Mouse (Mus musculus) MEL (cell line): ENCODE data around the gene Hinfp.

ENCODE experiments used
- CTCF ChIP-seq, 3 experiments: IDR thresholded peaks in 2 of 3; conservative IDR thresholded peaks in 1 of 3; 2 replicates each; pipeline ENCODE4 v1.5.1; 2011 to 2012; ENCODE audit warnings: low read length in 3 of 3, low read depth in 2 of 3, mild to moderate bottlenecking in 2 of 3, improper control_type of control experiment in 1 of 3, inconsistent platforms in 1 of 3, mixed read lengths in 1 of 3, moderate library complexity in 1 of 3; ENCODE audit not compliant: control insufficient read depth in 1 of 3, insufficient read depth in 1 of 3, poor library complexity in 1 of 3, severe bottlenecking in 1 of 3
- E2F4 ChIP-seq: IDR thresholded peaks from 2 replicates; pipeline ENCODE4 v1.6.1; 2011; ENCODE audit warnings: low read depth, low read length, improper control_type of control experiment, borderline replicate concordance
- JUND ChIP-seq: IDR thresholded peaks from 2 replicates; pipeline ENCODE4 v1.6.1; 2011; ENCODE audit warnings: low read depth, mild to moderate bottlenecking, improper control_type of control experiment, low read length
- POLR2A ChIP-seq, 2 experiments: IDR thresholded peaks; 2 replicates each; pipeline ENCODE4 v1.6.1; 2011 to 2012; ENCODE audit warnings: low read length in 2 of 2, mild to moderate bottlenecking in 2 of 2, control low read depth in 1 of 2, improper control_type of control experiment in 1 of 2, low read depth in 1 of 2, moderate library complexity in 1 of 2; ENCODE audit not compliant: control insufficient read depth in 1 of 2, insufficient read depth in 1 of 2, poor library complexity in 1 of 2
- POLR2AphosphoS2 ChIP-seq: IDR thresholded peaks from 2 replicates; pipeline ENCODE4 v1.6.1; 2011; ENCODE audit warnings: low read length, improper control_type of control experiment
- RCOR1 ChIP-seq: IDR thresholded peaks from 2 replicates; pipeline ENCODE4 v1.6.1; 2012; ENCODE audit warnings: low read depth, mild to moderate bottlenecking, inconsistent platforms, low read length, improper control_type of control experiment
- TCF12 ChIP-seq: IDR thresholded peaks from 2 replicates; pipeline ENCODE4 v1.6.1; 2014; ENCODE audit warnings: low read depth, mild to moderate bottlenecking, inconsistent platforms, low read length, improper control_type of control experiment, moderate library complexity
- UBTF ChIP-seq: IDR thresholded peaks from 2 replicates; pipeline ENCODE4 v1.6.1; 2012; ENCODE audit warnings: low read depth, mild to moderate bottlenecking, inconsistent platforms, low read length, improper control_type of control experiment, moderate library complexity, borderline replicate concordance; ENCODE audit not compliant: insufficient read depth
- ZKSCAN1 ChIP-seq: IDR thresholded peaks from 2 replicates; pipeline ENCODE4 v1.6.1; 2012; ENCODE audit warnings: low read depth, mild to moderate bottlenecking, inconsistent platforms, low read length, improper control_type of control experiment, moderate library complexity
- ZMIZ1 ChIP-seq: IDR thresholded peaks from 2 replicates; pipeline ENCODE4 v1.6.1; 2012; ENCODE audit warnings: low read depth, mild to moderate bottlenecking, inconsistent platforms, low read length, improper control_type of control experiment, moderate library complexity
- ZNF384 ChIP-seq: IDR thresholded peaks from 2 replicates; pipeline ENCODE4 v1.6.1; 2012; ENCODE audit warnings: low read depth, mild to moderate bottlenecking, inconsistent platforms, low read length, improper control_type of control experiment

- TF ChIP-seq ZMIZ1 (no peak), ZKSCAN1 (no peak), JUND (no peak), POLR2A (IDR thresholded peaks at IDR 0.05; ENCODE audit: control insufficient read depth in 1 of 2, insufficient read depth in 1 of 2, low read depth in 1 of 2, low read length in 2 of 2, poor library complexity in 1 of 2) (no peak), CTCF (IDR thresholded peaks at IDR 0.05 in 2 of 3, conservative IDR thresholded peaks at IDR 0.05 in 1 of 3; ENCODE audit: control insufficient read depth in 1 of 3, insufficient read depth in 1 of 3, low read depth in 2 of 3, low read length in 3 of 3, poor library complexity in 1 of 3, severe bottlenecking in 1 of 3) (no peak), RCOR1 (no peak), POLR2AphosphoS2 (no peak), E2F4 (no peak), TCF12 (no peak), UBTF (no peak), ZNF384 (no peak)
Measured at GRCm38 (mm10) chr9:44341487-44341886, 36.0 kb upstream of the Hinfp start.
